Mouse (Mus musculus): ENCODE results near the gene Mtrex. TPM values are rescaled to one million over a fixed set of nuclear protein-coding genes. Genes with fewer than 3 reads are reported as not detected.

The Mtrex gene
- 10 to 100 TPM; 46.0 to 56.6 TPM for total RNA-seq (2021)
- long read RNA-seq, experiment 1, transcript Mtrex-201 (27 exons, 3,689 nt), result major isoform, 13 of 26 reads
- long read RNA-seq, experiment 1, partial matches to known transcripts, result 8 of 26 reads
- long read RNA-seq, experiment 1, other reads (novel, unspliced or antisense), result 5 of 26 reads
- long read RNA-seq, experiment 2, transcript Mtrex-201 (27 exons, 3,689 nt), result major isoform, 42 of 63 reads
- long read RNA-seq, experiment 2, partial matches to known transcripts, result 15 of 63 reads
- long read RNA-seq, experiment 2, other reads (novel, unspliced or antisense), result 6 of 63 reads

DNA sequence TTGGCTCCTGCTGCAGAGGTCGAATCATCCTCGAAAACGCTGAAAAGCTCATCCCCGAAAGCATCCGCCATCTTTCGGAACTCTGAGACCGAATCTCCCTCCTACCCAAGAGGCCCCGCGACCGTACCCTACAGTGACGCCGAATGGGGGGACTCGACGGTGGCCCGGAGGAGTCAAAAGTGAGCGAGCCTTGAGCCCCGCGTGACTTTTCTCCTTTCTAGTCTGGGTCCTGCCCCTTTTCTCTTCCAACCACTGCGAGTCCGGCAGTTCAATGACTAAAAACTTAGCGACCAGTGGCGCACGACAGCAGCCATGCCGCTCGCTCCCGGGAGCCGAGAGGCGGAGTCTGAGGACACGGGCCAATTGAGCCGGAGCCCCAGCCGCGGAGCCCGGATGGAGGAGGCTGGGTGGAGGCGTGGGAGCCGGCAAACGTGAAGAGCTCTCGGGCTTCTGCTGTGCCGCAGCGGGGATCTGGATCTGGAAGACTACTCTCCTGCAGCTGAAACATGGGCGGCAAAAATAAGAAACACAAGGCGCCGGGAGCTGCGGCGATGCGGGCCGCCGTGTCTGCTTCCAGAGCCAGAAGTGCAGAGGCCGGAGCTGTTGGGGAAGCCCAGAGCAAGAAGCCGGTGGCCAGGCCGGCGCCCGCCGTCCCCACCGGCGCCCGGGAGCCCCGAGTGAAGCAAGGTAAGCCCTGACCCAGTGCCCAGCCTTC lies at the start of gene Mtrex, which contains the start of gene Dhx29:
Gene Mtrex (minus strand): TSS at position 112 of the 715 bp plus-strand sequence.
Gene Dhx29 (plus strand): TSS at position 168 of the 715 bp plus-strand sequence.
- DNase-seq (ENCODE audit: low spot score in 2 of 2), result peak; percentile 99

DNA sequence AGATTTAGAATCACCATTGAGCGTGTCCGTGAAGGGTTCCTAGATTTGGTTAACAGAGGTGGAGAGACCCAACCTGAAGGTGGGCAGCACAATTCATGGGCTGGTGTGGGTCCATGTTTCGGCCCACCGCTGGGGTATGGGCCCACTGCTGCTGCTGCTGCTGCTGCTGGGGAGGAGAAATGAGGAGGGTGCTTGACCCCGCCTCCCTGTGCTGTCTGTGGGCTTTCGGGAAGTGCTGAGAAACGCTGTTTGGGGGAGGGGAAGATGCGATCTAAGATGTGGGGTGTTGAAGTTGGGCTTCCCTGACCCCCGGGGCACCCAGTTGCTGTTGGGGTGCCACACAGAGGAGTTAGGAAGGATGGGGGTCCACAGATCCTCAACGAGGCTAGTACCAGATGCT lies 49.5 kb upstream of the Mtrex start:
- no peak for DNase-seq (ENCODE audit: low spot score in 2 of 2)

GRCm38 (mm10) chr13:112967267-112967666 lies 40.1 kb upstream of the Mtrex start:
- DNase-seq (ENCODE audit: low spot score in 2 of 2), result no peak

DNA sequence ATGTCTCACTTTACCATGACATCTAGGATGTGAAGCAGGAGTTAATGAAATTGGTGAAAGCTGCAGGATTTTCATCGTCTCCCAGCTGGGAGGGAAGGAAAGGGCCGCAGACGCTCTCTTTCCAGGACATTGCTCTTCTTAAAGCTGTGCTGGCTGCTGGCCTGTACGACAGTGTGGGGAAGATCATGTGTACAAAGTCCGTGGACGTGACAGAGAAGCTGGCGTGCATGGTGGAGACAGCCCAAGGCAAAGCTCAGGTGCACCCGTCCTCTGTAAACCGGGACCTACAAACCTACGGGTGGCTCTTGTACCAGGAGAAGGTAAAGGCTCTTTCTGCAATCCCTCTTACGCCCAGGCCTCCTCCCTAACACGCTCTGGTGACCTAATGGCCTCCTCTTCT lies 37.2 kb upstream of the Mtrex start:
- DNase-seq (ENCODE audit: low spot score in 2 of 2), result no peak

DNA sequence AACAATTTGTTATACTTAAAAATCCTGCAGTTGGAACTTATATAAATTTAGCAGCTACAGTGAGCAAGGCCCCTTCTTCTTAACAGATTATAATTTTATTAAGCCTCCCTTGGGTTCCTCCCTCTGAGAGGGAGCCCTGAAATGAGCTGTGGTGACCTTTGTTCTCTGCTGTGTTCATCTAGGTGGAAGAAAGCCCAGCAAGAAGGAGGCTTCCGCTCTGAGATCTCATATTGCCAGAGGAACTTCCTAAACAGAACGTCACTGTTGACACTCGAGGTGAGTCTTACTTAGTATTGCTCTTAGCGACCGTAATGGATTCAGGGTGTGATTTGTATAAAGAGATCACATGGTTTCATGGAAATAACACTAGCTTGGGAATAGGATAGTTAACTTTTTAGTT lies 35.9 kb upstream of the Mtrex start:
- no peak for DNase-seq (ENCODE audit: low spot score in 2 of 2)

GRCm38 (mm10) chr13:112954067-112954466 lies 26.9 kb upstream of the Mtrex start:
- DNase-seq (ENCODE audit: low spot score in 2 of 2), result no peak

DNA sequence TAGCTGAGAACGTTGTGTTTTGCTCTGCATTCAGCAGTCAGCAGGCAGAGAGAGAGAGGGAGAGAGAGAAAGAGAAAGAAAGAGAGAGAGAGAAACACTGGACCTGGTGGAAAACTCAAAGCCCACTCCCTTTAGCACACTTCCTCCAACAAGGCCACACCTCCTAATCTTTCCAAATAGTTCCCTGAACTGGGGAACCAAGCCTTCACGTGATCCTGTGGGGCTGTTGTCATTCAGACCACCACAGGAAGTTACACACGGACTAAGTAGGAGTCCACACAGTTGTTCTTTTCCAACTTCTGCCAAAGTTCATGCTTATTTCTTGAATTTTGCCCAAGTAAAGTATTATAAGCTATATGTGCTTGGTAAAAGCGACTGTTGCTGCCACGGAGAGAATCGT lies 18.7 kb upstream of the Mtrex start:
- no peak for DNase-seq (ENCODE audit: low spot score in 2 of 2)

DNA sequence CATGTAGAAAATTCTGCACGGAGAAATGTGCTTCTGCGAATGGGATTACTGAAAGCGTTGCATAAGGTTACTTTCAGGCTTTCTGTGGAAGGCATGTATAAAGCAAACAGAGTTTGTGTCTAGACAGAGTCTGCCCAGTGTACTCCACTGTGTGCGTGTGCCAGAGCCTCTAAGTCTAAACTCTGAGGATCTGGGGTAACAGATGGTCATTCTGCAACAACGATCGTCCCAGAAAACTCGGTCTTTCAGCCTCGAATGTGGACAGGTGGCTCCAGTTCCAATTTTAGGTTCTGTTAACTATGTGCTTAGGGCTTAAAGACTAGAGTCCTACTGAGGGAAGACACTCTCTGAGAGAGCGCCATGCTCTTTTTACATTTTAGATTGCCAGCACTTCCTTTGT lies 18.1 kb upstream of the Mtrex start:
- no peak for DNase-seq (ENCODE audit: low spot score in 2 of 2)

- DNase-seq (ENCODE audit: low spot score in 2 of 2), result no peak
Observed at GRCm38 (mm10) chr13:112941879-112942330, 14.7 kb upstream of the Mtrex start.

GRCm38 (mm10) chr13:112938130-112938529 lies 10.9 kb upstream of the Mtrex start:
- no peak for DNase-seq (ENCODE audit: low spot score in 2 of 2)

DNA sequence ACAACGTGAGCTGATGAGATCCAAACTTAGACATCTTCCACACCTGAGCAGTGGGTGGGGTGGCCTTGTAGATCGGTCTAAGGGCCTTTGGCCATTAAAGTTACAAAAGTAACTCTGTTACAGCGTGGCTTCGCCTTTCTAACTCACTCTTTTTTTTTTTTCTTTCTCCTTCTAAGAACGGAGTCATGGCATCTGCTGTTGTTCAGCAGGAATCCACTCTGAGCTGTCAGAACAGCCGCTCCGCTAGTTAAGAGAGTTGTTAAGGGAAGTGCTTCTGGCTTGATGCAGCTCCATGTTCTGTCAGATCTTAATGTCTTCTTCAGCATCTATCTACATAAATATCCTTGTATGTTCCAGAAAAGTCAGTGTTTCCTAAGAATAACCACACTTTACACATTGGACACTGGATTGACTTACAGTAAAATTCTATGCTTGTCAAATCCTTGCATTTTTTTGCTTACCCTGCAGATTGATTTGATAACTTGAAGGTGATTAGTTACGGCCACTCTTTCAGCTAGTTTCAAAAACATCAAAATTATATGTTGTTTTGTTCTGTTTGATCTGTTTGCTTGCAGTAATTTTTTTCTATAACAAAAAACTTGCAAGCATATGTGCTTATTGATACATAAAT lies 955 bp upstream of the Mtrex start:
- DNase-seq (ENCODE audit: low spot score in 2 of 2), result no peak

DNA sequence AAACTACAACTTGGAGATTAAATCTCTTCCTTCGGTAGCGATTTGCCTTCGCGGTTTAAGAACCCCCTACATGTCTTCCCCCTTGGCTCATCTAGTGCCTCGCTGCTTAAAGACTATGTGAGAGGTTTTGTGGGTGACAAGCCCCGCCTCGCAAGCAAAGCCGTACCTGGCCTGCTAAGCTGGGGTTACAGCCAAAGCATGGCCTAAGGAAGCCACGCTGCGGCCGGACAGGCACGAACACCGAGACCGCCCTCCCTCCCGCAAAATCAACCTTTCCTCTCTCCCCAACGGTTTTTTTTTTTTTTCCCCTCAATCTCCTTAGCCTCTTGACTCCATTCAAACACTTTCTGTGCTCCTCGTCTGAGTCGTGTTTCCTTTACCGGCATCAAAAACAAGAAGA lies 402 bp downstream of the Mtrex start:
- no peak for DNase-seq (ENCODE audit: low spot score in 2 of 2)

GRCm38 (mm10) chr13:112925976-112926375 lies 1.2 kb downstream of the Mtrex start:
- DNase-seq (ENCODE audit: low spot score in 2 of 2), result no peak

DNA sequence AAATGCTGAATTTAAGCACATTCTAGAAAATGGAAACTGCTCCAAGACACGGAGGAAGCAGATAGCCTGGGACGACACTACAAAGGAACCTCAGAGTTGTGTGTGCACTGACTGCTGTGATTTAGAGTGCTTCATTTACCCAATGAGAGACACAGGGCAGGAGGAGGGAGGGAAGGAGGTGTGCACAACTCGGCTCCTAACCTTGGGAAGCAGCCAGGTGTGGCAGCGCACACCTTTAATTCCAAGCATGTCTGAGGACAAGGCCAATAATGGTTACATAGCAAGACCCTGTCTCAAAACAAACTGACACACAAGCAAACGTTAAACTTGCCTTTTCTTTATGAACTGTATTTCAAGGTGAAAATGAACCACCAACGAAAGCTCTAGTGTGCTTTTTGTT lies 1.9 kb downstream of the Mtrex start:
- no peak for DNase-seq (ENCODE audit: low spot score in 2 of 2)

GRCm38 (mm10) chr13:112920906-112921305 lies 6.3 kb downstream of the Mtrex start:
- DNase-seq (ENCODE audit: low spot score in 2 of 2), result no peak

DNA sequence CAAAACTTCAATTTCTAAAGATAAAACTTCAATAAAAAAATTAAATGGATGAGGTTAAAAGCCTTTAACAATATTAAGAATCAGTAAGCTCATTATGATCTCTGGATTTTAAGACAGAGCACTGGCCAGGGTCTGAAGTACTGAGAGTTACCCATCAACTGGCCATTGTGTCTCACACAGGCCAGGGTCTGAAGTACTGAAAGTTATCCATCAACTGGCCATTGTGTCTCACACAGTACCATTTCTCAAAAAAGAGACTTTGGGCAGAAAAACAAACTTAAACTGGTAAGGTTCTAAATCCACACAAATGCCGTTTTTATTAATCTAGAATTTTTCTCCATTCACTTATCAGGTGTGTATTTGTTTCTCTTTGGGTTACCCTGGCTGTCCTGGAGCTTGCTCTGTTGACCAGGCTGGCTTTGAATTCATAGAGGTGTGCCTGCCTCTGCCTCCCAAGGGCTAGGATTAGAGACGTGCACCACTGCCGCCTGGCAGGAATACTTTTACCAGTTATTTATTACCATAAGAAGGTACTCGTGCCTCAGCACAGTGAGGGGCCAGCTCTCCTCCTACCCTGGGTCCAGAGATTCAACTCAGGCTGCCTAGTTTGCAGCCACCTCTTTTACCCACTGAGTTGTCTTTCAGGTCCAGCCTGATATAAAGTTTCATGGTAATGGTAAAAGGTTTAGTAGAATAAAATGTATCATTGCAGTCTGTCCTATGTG lies 7.9 kb downstream of the Mtrex start:
- DNase-seq (ENCODE audit: low spot score in 2 of 2), result no peak

DNA sequence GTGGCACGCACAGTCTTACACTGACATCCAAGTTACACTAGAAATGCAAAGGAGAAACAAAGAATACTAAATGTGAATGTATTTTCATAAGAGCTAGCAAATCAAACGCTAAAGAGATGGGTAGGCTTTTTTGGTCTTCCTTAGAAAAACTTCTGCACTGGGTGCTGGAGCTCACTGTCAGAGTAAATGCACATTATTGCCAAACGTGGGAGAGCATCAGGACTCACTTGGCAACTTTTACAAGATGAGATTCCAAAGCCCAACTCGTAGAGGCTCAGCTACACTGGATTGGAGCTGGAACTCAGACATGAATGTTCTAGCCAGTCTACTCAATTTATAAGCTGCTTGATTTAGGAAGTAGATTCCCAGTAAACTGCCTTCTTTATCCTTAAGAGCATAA lies 16.8 kb downstream of the Mtrex start:
- no peak for DNase-seq (ENCODE audit: low spot score in 2 of 2)

DNA sequence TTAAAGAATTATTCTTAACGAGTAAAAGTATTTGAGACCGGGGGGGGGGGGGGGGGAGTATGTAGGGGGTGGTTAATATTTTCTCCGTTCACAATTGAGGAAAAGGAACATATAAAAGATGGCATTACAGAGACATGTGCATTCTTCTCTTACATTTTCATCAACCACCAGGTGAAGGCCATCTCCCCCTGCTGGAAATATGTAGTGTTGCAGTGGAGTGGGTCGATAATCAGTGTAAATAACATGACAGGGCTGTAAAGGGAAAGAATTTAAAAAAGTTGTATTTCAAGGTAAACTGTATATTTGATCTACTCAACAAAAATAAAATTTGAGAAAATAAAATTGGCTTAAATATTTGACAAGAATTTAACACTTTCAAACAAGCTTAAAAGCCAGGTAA lies 17.5 kb downstream of the Mtrex start:
- no peak for DNase-seq (ENCODE audit: low spot score in 2 of 2)

DNA sequence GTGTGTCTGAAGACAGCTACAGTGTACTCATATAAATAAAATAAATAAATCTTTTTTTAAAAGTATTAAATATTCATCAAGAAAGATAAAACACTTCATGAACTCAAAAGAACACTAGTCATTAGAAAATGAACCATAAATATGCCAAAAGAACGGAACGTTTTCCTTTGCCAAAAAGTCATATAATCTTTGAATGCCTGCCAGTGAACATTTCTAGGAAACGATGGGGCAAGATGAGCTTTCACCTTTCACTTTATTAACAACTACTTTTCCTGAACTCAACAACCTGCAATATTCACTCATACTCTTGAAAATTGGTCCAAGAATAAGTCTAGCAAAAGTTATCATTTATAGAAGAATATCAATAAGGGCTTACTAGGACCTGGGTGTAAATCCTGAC lies 25.0 kb downstream of the Mtrex start:
- DNase-seq (ENCODE audit: low spot score in 2 of 2), result no peak

DNA sequence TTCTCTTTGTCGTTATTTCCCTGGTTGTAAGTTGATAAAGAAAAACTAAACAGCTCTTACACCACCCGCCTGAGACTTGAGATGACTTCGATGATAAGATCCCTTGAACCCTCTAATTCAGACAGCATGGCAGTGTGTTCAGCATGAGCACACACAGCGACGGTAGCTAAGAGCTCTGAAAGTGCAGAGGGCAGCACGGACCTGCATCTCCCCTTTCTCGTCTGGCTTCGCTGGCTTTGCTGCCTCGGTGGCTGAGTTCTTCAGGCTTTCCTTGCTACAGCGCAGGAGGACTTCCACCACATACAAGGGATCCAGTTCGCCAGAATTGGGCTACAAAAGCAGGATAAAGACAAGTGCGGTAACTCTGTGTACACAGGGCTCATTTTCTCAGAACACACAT lies 40.0 kb downstream of the Mtrex start:
- DNase-seq (ENCODE audit: low spot score in 2 of 2), result no peak

DNA sequence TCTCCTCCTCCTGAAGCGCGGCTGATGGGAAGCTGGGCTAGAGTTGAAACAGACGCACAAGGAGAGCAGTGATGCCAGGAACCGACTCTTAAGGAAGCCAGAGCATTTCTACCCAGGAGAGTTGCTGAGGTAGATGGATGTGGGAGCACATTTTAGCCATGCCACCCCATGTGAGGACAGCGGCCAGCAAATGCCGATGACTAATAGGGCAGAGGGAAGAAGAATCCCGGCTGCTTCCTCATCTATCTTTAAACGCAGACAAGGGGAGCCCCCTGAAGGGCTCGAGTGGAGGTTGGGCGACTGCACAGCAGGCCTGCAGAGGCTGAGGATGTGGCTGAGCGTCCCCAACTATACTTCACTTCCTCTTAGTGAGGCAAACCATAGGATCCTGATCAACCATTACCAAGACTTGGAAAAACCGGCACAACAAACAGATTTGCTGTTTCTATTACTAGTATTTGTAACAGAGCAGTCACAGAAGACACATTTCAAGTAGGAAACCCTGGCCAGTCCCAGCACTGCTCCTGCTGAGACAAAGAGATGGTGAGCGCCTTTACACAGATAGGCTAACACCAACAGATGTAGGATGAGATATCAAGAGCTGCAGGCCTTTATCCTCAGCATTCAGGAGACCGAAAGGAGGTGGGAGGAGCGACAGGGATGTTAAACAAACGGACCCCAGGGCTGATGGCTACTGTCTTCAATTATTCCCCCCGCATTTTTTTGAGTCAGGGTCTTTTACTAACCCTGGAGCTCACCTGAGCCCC lies 55.5 kb downstream of the Mtrex start:
- no peak for DNase-seq (ENCODE audit: low spot score in 2 of 2)

Measured in adrenal gland, postnatal 4 days (tissue).